Mouse (Mus musculus): ENCODE data around the gene Large1.
"Not testable (repeated sequence)": the region's sequence is repeated elsewhere in the genome, so short reads cannot be mapped to it uniquely, and the experiment has no call there.

The Large1 gene

GRCm38 (mm10) chr8:73295531-73295930, 57.8 kb downstream of the Large1 start:
- DNase-seq (ENCODE audit: low spot score), result no peak

GRCm38 (mm10) chr8:73293655-73294054, 59.7 kb downstream of the Large1 start:
- no peak for DNase-seq (ENCODE audit: low spot score)

- no peak for DNase-seq (ENCODE audit: low spot score)
These were observed 61.7 kb downstream of the Large1 start for GRCm38 (mm10) chr8:73291630-73292029.

GRCm38 (mm10) chr8:73290636-73291035, 62.7 kb downstream of the Large1 start:
- DNase-seq (ENCODE audit: low spot score), result no peak

- no peak for DNase-seq (ENCODE audit: low spot score)
These were observed 63.5 kb downstream of the Large1 start for GRCm38 (mm10) chr8:73289831-73290230.

DNA sequence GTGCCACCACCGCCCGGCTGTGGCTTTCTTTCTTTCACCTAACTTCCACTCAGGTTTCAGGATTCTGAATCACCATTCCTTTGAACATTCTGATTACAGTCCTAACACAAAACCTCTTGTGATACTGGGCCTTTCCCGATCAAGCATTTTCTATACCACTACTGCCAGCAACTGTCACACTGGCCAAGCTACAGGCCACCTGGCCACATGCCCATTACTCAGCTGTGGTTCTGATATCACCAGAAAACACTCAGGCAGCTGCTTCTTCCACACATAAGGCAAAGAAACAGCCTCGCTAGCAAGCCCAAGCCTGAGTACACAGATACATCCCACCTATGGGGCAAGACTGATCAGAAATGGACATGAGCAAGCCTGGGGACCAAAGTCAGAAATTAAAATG, 71.3 kb downstream of the Large1 start:
- no peak for DNase-seq (ENCODE audit: low spot score)

DNA sequence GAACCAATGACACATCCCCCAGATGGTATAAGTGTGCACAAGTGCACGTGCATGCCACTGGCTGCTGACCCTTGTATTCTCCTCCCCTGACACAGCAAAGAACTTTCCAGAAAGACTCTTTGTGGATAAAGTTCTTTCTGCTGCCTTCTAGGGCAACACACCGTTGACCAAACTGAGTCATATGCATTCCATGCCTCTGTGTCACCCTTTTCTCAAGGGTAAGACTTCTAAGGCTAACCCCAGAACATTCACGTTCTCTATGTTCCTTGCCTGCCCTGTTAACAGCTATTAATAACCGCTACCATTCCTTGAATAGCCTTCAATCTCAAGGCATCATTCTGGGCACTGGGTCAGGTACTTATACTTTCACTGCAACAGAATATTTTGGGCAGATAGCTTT, 77.3 kb downstream of the Large1 start:
- no peak for DNase-seq (ENCODE audit: low spot score)

DNA sequence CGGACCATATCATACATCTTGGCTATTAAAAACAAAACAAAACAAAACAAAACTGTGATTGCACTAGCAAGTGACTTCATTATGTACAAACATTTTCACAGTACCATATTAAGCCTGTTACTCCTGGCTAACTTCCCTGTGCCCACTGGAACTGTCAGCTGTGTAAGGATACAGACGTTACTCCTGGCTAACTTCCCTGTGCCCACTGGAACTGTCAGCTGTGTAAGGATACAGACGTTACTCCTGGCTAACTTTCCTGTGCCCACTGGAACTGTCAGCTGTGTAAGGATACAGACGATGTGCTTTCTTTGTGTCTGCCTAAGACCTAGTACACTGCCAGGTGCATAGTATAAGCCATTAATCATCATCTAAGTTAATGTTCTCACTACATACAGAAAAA, 77.9 kb downstream of the Large1 start:
- not testable (repeated sequence) for DNase-seq (ENCODE audit: low spot score)

DNA sequence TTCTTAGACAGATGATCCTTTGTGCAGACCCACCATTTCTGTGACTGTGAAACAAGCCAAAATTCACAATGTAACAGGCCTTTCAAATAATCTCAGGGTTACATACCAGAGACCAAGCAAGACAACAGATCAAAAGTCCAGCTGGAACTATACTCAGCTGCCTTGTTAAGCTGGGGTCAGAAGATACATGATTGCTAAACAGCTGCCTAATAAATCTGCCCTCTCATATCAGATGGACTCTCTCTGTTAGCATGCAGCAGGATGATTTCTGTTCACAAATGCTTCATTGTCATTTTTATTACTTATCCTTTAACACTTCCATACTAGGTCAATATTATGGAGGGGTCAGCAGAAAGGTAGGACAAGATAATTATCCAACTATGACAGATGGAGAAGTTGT, 80.2 kb downstream of the Large1 start:
- DNase-seq (ENCODE audit: low spot score), result no peak

DNA sequence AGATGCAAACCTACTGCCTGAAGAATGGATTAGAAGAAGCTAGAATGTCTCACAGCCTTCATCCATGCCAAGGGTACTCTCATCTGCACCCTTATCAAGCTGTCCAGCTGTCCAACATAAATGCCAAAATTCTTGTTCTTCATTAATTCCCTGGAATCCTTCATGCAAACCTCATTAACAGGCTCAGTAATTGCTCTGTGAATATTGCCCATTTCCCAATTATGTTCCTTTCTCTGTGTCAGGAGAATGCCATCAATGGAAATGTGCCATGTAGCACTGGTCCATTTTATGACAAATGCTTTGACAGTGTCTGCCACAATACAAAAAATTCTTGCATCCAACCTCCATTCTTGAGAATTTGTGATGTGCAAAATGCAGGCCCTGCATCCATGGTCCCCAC, 82.3 kb downstream of the Large1 start:
- no peak for DNase-seq (ENCODE audit: low spot score)

DNA sequence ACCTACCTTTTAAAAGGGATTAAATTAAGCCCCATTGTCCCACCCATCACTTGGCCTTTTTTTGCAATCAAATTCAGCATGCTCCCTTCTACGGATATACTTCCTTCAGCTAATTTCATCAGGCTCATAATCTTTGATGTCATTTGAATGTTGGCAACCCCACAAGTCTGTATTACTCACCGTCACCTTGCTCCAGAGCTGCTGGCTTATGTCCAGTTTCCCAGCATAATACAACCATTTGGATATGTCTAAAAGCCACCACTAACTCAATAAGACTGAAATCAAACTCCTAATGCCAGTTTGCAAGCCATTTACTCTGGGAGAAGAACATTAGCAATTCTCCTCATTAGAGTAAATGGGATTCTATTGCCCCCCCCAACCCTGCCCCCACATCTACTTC, 95.4 kb downstream of the Large1 start:
- DNase-seq (ENCODE audit: low spot score), result no peak

- no peak for DNase-seq (ENCODE audit: low spot score)
These were observed 109.2 kb downstream of the Large1 start for GRCm38 (mm10) chr8:73244186-73244585.

DNA sequence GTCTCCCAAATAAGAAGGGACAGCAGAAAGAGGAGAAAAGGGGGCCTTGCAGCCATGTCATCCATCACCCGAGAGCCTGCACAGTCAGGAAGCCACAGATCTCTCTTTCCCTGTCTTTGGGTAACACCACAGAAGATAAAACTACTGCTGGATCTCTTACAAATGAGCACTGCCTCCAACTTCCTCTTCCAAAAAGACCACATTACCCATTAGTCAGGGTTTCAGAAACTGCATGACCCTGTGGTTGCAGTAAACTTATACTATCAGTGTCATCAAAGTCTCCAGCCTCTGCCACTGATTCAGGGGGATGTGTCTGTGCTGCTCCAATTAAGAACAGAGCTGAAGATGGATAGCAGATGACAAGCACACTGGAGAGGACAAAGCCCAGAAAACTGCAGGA, 111.3 kb downstream of the Large1 start:
- DNase-seq (ENCODE audit: low spot score), result no peak

GRCm38 (mm10) chr8:73234209-73234608, 119.1 kb downstream of the Large1 start:
- no peak for DNase-seq (ENCODE audit: low spot score)

DNA sequence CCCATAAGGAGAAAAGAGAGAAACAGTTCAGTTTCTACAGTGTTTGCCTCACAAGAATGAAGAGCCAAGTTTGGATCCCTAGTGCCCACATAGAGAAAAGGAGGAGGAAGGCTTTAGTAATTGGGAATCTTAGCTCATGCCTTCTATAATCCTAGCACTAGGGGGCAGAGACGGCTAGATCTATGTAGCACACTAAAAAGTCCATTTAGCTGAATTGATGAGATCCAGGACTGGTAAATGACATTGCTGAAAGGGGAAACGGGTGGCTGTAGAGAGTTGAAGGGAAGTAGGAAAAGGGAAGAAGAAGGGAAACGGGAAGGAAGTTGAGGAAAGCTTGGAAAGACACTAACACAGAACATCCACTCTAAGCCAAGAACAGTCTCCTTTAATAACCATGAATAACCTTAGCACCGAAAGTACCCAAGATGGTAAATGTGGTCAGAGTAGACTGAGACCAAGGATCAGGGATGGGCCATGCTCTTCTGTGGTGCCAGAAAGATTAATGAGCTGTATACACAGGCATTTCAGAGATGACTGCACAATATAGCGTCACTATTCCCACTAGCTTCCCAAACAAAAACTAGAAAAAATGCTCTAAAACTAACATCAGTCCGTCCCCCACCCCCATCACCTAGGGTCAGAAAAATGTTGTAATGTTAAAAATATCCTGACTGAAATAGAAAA, 119.8 kb downstream of the Large1 start:
- no peak for DNase-seq (ENCODE audit: low spot score)

- no peak for DNase-seq (ENCODE audit: low spot score)
These were observed 126.5 kb downstream of the Large1 start for GRCm38 (mm10) chr8:73226841-73227240.

- DNase-seq (ENCODE audit: low spot score), result no peak
These were observed 127.7 kb downstream of the Large1 start for GRCm38 (mm10) chr8:73225654-73226053.

GRCm38 (mm10) chr8:73219178-73219811, 134.0 kb downstream of the Large1 start:
- DNase-seq (ENCODE audit: low spot score), result no peak

GRCm38 (mm10) chr8:73206831-73207230, 146.5 kb downstream of the Large1 start:
- DNase-seq (ENCODE audit: low spot score), result no peak

DNA sequence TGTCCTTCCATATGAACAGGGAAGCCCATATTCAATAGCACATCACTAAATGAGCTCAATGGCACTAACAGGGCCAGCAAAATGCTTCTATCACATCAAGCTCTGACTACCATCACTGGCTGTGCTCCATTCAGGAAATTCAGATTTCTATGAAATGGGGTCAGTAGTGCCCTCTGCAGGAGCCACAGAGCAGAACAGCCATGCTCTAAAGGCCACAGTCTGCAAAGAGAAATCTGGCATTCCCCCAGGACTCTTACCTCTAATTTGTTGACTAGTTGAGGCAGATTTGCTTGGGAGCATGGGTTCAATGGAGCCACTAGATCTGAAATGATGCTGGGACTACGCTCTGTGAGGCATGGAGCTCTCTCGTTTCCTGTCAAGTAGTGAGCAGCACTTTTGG, 151.5 kb downstream of the Large1 start:
- DNase-seq (ENCODE audit: low spot score), result no peak

GRCm38 (mm10) chr8:73197714-73198113, 155.6 kb downstream of the Large1 start:
- no peak for DNase-seq (ENCODE audit: low spot score)

DNA sequence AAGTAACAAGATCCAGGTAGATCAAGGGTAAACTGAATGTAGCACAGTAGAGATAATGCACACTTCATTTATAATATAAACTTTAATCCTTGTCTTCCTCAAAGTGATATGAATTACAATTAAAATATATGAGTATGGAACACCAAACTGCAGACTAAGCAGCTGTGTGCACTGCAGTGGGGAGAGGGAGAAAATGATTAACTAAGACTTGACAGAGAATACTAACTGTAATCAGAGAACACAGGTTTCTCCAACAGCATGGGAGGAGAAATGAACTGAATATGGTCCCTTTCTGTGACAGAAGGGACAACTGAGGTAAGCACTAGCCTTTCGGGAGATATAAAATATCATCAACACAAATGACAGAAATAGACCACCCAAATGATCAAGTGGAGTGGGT, 164.7 kb downstream of the Large1 start:
- DNase-seq (ENCODE audit: low spot score), result no peak

DNA sequence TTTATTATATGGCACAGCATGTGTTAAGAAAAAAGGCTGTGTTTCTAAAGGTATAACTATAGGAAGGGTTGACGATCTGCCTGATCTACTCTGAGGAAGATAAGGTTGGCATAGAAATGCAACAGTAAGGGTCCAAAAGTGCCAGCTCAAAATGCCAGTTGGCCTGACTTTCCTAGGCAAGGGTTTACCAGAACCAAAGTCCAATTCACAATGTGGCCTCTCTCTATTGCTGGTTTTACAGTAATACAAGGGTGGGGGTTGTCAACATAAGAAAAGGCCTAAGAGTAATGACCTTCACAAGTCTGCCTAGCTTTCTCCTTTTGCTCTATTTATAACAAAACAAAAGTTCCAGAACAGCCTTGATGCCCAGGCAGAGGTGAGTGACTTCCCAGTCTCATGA, 166.0 kb downstream of the Large1 start:
- no peak for DNase-seq (ENCODE audit: low spot score)

GRCm38 (mm10) chr8:73178434-73178833, 174.9 kb downstream of the Large1 start:
- no peak for DNase-seq (ENCODE audit: low spot score)
